Mouse (Mus musculus) ES-Bruce4 (cell line): Measurements from ENCODE around the gene Nf1.

Experiments used
- CTCF ChIP-seq: IDR thresholded peaks from one replicate; pipeline ENCODE4 v1.8.1; 2011; ENCODE audit warnings: low read depth, low read length
- POLR2A ChIP-seq: IDR thresholded peaks from one replicate; pipeline ENCODE4 v1.8.1; 2011; ENCODE audit warnings: low read length; ENCODE audit not compliant: insufficient read depth

DNA sequence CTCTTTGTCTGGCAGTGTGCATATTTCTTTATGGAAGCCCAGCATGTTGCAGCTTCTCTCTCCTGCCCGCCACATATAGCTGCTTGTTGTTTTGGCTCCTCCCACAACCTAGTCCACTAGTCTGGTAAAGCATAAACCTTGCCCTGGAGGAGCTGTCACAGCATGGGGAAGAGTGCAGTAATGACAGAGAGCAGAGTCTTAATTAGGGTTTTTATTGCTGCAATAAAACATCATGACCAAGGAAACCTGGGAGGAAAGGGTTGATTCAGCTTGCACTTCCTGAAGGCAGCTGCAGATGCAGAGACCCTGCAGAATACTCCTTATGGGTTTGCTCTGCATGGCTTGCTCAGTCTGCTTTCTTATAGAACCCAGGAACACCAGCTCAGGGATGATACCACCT is 45.5 kb upstream of the Nf1 start:
- TF ChIP-seq CTCF (no peak), POLR2A (no peak)
